Mouse (Mus musculus) testis, postnatal 14 days (tissue): ENCODE measurements around the gene Fbxo42.
A peak's percentile ranks its signal among the peaks of the same experiment; 100 is the strongest.
"Not testable (repeated sequence)": the region's sequence is repeated elsewhere in the genome, so short reads cannot be mapped to it uniquely, and the experiment has no call there.

ENCODE experiments used
- DNase-seq: peaks from one replicate; pipeline ENCODE4 v3.0.0; 2021; ENCODE audit warnings: low spot score

The Fbxo42 gene

GRCm38 (mm10) chr4:141137740-141138139 is 10.0 kb upstream of the Fbxo42 start:
- not testable (repeated sequence) for DNase-seq

GRCm38 (mm10) chr4:141138425-141139115 is 9.1 kb upstream of the Fbxo42 start:
- DNase-seq, result no peak

GRCm38 (mm10) chr4:141139116-141139970 is 8.4 kb upstream of the Fbxo42 start, which contains the start of gene Szrd1:
TSS of gene Szrd1 (minus strand) at chr4:141139775.
- peak; percentile 99 for DNase-seq

GRCm38 (mm10) chr4:141140354-141140753 is 7.4 kb upstream of the Fbxo42 start:
- DNase-seq, result not testable (repeated sequence)

GRCm38 (mm10) chr4:141140967-141141366 is 6.7 kb upstream of the Fbxo42 start:
- no peak for DNase-seq

- DNase-seq, result no peak
Measured at GRCm38 (mm10) chr4:141142285-141142811, 5.4 kb upstream of the Fbxo42 start.

GRCm38 (mm10) chr4:141145124-141145523 is 2.6 kb upstream of the Fbxo42 start:
- DNase-seq, result not testable (repeated sequence)

- DNase-seq, result no peak
Measured at GRCm38 (mm10) chr4:141146491-141147033, 1.2 kb upstream of the Fbxo42 start.

- DNase-seq, result no peak
Measured at GRCm38 (mm10) chr4:141148009-141148801, 492 bp downstream of the Fbxo42 start.

- DNase-seq, result no peak
Measured at GRCm38 (mm10) chr4:141149116-141149515, 1.4 kb downstream of the Fbxo42 start.

- DNase-seq, result no peak
Measured at GRCm38 (mm10) chr4:141157485-141157884, 9.8 kb downstream of the Fbxo42 start.

GRCm38 (mm10) chr4:141158609-141159008 is 10.9 kb downstream of the Fbxo42 start:
- DNase-seq, result no peak

GRCm38 (mm10) chr4:141159093-141159492 is 11.4 kb downstream of the Fbxo42 start:
- DNase-seq, result no peak

GRCm38 (mm10) chr4:141159666-141160065 is 12.0 kb downstream of the Fbxo42 start:
- no peak for DNase-seq

- DNase-seq, result no peak
Measured at GRCm38 (mm10) chr4:141160193-141160592, 12.5 kb downstream of the Fbxo42 start.

GRCm38 (mm10) chr4:141161699-141162208 is 14.0 kb downstream of the Fbxo42 start:
- DNase-seq, result no peak

GRCm38 (mm10) chr4:141163729-141164128 is 16.0 kb downstream of the Fbxo42 start:
- no peak for DNase-seq

- no peak for DNase-seq
Measured at GRCm38 (mm10) chr4:141165744-141166292, 18.1 kb downstream of the Fbxo42 start.

- no peak for DNase-seq
Measured at GRCm38 (mm10) chr4:141167156-141167555, 19.4 kb downstream of the Fbxo42 start.

GRCm38 (mm10) chr4:141172121-141172520 is 24.4 kb downstream of the Fbxo42 start:
- no peak for DNase-seq

- no peak for DNase-seq
Measured at GRCm38 (mm10) chr4:141175783-141176182, 28.1 kb downstream of the Fbxo42 start.
